Mouse (Mus musculus): Measurements from ENCODE around the gene Faap100. TPM values are rescaled to one million over a fixed set of nuclear protein-coding genes. Genes with fewer than 3 reads are reported as not detected.
"Not testable (repeated sequence)": the region's sequence is repeated elsewhere in the genome, so short reads cannot be mapped to it uniquely, and the experiment has no call there.

Faap100 gene
- 10 to 100 TPM; 16.7 to 16.9 TPM for total RNA-seq (2021)
- long read RNA-seq, experiment 1, transcript Faap100-201 (10 exons, 3,193 nt): major isoform, 17 of 33 reads
- long read RNA-seq, experiment 1, partial matches to known transcripts: 8 of 33 reads
- long read RNA-seq, experiment 1, other reads (novel, unspliced or antisense): 4 of 33 reads
- long read RNA-seq, experiment 2, transcript Faap100-201 (10 exons, 3,193 nt): major isoform, 35 of 58 reads
- long read RNA-seq, experiment 2, transcript Faap100-204 (9 exons, 3,766 nt): minor isoform, 5 of 58 reads
- long read RNA-seq, experiment 2, partial matches to known transcripts: 9 of 58 reads
- long read RNA-seq, experiment 2, other reads (novel, unspliced or antisense): 8 of 58 reads

DNA sequence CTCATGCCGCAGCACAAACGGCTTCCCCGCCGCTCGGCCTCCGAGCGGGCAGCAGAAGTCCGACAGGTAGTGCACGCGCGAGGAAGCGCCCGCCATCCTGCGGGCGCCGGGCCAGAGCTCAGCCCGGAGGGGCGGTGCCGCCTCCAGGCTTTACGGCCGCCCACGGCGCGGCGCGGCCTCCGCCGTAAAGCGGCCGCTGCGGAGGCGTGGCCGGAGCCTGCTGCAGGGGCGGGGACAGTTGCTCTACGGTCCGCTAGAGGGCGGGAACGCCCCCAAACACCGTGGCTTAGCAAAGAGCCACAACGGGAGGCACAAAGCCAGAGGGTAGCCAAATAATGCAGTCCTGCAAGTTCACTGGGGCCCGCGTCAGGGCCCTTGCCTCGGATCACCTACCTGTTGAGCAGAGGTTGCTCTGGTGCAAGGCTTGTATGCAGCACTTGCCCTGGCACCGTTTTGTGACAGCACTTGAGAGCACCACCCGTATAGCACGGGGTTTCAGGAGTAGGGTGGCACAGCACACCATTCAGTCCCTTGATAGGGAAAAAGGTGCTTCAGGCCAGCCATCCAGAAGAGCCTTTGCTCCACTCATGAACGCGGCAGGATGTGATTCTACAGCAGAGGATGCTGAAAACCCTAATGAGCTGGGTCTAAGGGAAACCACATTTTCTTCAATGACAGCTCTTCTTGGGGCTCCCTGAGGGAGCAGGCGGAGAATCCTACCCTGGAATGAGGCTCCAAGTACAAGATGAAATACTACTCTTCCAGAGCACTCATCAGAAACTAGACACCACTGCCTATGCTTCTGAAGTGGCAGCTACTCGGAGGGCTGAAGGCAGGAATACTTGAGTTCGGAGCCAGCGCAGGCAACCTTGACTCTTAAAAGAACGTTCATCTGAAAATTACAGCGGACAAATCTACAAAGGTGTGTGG, at the start of gene Faap100:
TSS of gene Faap100 (minus strand) at position 154 of the 930 bp plus-strand sequence.
- peak; percentile 82 to 90 for DNase-seq (ENCODE audit: low spot score in 2 of 2)

DNA sequence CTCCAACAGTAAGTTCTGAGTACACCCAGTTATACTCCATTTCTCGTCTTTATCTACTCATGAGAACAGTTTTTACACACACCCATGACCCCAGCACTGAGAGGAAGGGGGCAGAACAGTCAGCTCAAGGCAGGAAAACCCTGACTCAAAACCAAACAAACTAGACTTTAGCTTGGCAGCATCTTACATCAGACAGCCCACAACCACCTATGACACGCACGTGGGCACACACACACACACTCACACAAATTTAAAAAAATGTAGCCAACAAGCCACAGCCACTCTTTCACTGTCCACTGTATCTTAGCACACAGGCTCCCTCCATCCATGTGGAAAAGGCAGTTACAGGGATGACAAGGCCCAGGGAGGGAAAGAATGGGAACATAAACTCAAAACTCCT, 48.2 kb upstream of the Faap100 start:
- DNase-seq (ENCODE audit: low spot score in 2 of 2): no peak

DNA sequence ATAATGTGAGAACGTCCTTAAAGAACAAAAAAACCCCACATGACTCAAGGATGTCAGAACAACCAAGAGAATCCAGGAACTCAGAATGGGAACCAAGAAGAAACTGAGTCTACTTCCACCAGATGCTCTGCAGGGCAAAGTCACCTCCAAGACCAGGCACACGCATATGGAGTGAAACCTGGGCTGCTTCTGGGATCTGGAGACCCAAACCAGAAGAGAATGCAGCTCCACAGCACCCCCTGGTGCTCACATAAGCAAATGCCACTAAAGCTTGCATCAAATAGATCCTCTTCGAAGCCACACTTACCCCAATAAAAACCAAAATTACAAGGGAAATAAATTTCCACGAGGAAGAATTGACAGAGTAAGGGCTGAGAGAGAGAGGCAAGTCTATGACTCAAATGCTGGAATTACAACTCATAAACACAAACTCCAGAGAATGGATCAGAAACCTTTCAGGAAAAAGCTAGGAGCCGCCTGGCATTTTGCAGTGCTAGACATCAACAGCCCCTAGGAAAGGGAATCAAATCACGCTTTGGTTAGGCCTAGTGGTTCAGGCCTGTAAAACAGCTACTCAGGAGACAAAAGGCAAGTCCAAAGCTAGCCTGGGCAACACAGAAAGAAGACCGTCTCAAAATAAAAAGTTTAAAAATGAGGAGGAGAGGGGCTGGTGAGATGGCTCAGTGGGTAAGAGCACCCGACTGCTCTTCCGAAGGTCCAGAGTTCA, 45.2 kb upstream of the Faap100 start:
- DNase-seq (ENCODE audit: low spot score in 2 of 2): peak; percentile 26 to 61

DNA sequence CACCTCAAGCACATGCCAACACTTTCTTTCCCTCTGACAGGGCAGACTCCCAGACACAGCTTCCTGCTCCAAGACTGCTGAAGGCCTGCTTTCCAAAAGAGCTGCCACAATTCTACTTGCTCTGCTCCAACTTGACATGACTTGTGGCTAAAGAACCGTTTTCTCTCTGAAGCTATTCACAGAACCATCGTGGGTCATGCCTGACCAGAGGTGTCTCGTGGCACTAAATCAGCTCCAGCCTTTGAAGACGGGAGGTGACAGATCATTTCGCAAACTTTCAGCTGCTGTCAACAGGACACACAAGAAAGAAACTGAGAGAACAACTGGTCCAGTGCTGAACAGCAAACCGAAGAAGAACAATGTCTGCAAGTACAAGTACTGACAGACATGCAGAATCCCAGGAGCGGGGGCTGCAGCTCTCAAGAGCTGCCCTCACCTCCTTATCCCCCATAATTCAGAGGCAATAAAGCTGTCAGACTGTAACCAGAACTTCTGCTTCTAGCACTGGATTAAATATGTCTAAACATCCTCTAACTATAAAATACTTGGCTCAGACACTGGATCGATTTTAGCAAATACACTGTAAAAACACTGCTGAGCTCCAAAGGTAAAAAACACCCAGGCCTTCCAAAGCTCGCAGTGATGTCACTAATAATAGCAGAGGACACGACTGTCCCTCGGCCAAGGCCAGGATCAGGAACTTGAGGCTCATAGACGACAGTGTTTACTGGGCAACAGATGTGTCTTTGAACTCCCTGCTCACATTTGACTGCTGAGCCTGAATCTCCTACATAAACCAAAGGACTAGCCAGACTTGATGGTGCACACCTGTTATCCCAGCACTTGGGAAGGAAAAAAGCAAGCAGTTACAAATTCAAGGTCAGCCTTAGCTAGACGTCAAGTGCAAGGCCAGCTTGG, 44.3 kb upstream of the Faap100 start:
- DNase-seq (ENCODE audit: low spot score in 2 of 2): no peak

- no peak for DNase-seq (ENCODE audit: low spot score in 2 of 2)
These were observed 40.0 kb upstream of the Faap100 start for GRCm38 (mm10) chr11:120418592-120418991.

- no peak for DNase-seq (ENCODE audit: low spot score in 2 of 2)
These were observed 39.3 kb upstream of the Faap100 start for GRCm38 (mm10) chr11:120417852-120418251.

- DNase-seq (ENCODE audit: low spot score in 2 of 2): not testable (repeated sequence)
These were observed 35.1 kb upstream of the Faap100 start for GRCm38 (mm10) chr11:120413621-120414020.

DNA sequence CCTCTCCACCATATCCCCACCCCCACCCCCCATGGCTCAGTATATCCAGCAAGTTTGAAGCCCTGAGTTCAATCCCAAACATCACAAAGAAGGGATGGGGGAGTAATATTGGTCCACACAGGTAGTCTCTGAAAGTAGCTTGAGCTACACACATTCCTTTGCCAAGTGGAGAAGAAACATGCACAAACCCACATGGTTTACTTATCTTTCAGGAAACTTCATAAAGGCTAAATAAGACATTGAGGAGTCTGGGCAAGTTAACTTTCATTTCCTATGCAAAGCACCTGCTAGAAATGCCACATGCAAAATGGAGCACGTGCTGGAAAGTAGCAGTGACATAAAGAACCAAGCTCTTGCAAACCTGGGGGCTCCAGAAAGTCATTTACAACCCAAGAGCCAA, 27.9 kb upstream of the Faap100 start:
- DNase-seq (ENCODE audit: low spot score in 2 of 2): no peak

- DNase-seq (ENCODE audit: low spot score in 2 of 2): no peak
These were observed 27.3 kb upstream of the Faap100 start for GRCm38 (mm10) chr11:120405867-120406266.

GRCm38 (mm10) chr11:120404814-120405213, 26.2 kb upstream of the Faap100 start:
- DNase-seq (ENCODE audit: low spot score in 2 of 2): no peak

GRCm38 (mm10) chr11:120399319-120399718, 20.8 kb upstream of the Faap100 start:
- DNase-seq (ENCODE audit: low spot score in 2 of 2): no peak

GRCm38 (mm10) chr11:120397602-120398001, 19.0 kb upstream of the Faap100 start:
- no peak for DNase-seq (ENCODE audit: low spot score in 2 of 2)

DNA sequence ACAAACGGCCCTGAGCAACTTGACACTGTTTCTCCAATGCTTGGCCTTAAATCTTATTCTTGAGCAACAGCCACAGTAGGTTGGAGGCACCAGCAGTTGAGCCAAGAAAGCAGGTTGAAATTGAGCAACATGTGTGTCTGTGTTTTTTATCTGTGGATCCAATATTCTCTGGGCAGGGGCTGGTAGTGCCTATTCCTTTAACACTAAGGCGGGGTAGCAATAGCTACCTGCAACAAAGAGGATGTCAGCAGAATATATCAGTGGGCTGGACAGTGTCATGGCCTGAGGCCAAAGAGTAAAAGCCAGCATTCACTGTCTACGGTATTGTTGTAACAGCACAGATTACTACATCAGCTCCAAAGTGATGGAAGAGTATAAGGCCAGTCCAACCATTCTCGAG, 17.1 kb upstream of the Faap100 start:
- no peak for DNase-seq (ENCODE audit: low spot score in 2 of 2)

- DNase-seq (ENCODE audit: low spot score in 2 of 2): no peak
These were observed 10.0 kb upstream of the Faap100 start for GRCm38 (mm10) chr11:120388580-120388979.

DNA sequence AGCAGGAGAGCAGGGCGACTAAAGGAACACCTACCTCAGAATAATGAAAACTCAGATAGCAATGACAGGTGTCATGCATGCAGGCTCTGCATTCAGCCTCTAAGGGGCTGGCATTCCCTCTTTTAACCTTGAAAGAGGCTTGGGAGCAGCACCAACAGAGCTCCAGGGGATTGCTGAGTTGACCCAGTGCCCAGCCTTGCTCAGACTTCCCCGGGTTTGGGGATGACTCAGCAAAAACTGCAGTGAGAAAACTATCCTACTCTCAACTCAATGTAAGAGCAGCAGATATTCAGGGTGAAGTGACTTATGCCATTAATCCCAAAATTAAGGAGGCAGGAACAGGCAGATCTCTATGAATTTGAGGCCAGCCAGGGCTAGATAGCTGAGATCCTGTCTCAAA, 8.6 kb upstream of the Faap100 start:
- DNase-seq (ENCODE audit: low spot score in 2 of 2): no peak

GRCm38 (mm10) chr11:120386632-120387031, 8.1 kb upstream of the Faap100 start:
- no peak for DNase-seq (ENCODE audit: low spot score in 2 of 2)

DNA sequence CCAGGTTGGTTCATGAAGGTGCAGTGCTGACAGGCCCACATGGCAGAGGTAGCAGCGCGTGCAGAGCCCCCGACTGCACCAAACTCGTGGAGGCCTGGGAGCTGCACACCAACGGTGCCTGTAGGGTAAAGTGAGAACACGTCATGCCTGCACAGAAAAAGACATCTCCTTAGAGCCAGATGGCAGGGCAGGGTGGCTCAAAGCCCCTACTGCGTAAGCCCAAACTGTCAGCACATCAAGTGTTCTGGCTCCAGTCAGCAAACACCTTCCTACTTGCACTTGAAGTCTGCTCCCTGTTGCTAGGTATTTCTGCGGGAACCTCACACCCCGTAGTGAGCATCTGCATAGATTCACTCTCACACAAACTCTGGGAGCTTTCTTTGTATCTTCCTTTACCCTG, 3.9 kb upstream of the Faap100 start:
- no peak for DNase-seq (ENCODE audit: low spot score in 2 of 2)

DNA sequence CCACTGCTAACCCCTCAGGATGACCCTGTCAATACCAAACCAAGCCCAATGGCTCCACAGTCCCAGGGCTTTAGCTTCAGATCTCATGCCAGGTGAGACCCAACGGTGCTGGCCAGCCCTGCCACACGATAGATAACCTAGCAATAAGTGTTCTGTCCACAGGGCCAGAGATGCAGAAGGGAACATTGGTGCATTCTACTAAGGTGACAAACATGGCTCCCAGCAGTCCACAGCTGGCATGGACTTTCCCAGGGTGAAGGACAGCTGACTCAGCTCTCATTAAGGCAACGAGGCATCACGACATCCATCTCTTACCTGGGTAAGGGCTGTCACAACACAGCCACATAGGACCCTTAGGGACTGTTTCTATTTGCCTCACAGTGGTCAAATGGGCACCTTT, 2.6 kb upstream of the Faap100 start:
- DNase-seq (ENCODE audit: low spot score in 2 of 2): no peak

DNA sequence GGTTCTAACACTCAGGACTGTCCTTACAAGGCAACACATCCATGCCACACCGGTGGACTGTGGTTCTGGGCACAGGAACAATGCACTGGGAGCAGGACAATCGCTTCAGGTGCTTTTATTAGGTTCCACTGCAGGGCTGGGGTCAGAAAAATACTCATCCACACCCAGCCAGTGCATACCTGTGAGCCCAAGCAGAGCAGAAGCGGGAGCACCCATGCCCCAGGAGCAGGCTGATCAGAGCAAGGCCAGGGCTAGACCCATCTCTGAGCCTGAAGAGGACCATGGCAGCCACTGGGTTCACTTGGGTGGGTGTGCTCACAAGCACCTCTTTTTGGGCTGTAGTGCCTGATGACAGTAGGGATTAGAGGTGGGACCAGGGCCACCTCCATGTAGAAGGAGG, 1.7 kb upstream of the Faap100 start:
- DNase-seq (ENCODE audit: low spot score in 2 of 2): no peak

DNA sequence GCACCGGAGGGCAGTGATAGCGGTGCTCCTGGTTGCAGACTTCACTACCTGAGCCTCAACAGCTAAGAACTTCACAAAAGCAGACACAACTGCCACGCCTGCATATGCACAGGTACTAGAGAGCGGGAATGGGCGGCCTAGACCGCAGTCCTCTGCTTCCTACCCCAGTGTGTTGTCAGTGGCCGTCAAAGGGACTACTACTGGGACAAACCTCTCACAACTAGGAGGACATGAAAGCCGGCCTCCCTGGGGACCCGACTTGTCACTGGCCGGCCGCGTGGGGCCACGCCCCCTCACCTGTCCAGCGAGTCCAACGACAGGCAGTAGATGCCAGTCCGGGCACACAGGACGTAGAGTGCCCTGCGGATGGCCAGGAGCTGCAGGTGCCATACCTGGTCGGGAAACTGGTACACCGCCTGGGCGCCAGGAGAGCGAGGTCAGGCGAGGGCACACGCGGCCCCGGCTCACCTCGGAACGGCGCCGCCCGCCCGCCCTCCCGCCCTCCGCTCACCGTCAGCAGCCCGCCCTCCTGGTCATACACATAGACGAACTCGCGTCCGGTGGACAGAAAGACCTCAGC, 443 bp downstream of the Faap100 start:
- peak in 1 of 2 experiments; percentile 47 for DNase-seq (ENCODE audit: low spot score in 2 of 2)
